In the genomic region with DNA sequence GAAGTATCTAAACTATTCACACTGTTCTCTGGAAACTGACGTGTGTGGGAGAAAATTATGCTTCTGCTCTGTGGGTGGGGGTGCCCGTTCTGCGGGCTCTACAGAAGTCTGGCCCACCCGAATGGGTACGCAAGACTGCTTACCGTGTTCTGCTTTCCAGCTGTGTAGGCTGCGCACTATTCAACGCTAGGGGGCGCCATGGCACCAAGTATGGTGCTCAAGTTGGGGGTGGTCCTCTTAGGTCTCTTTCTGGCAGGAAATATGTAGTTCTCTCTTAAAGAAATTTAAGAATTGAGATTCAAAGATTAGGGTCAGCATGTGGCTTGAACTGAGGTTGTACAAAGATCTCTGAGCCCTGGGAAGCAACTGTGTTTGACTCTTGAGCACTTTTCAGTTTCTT, we compare ENCODE assay signal across 9 mouse cellular contexts. TPM values are rescaled to one million over a fixed set of nuclear protein-coding genes. Genes with fewer than 3 reads are reported as not detected.
A peak's percentile ranks its signal among the peaks of the same experiment; 100 is the strongest.
DNase-seq lines count a peak whose midpoint lies in the region; ATAC-seq and TF ChIP-seq lines count a peak whose summit lies in the region.
"Had no signal": no experiment of that assay in that cellular context is flagged by ENCODE, and none has a peak within 500 bp of the region (broad histone marks: within the 10 kb centered on the region; RNA-seq: fewer than 3 reads in every experiment).

No protein-coding gene starts in this region.

- TF ChIP-seq EP300 in heart, postnatal 0 days (IDR thresholded peaks at IDR 0.05; ENCODE audit: low read depth): no peak

- in situ Hi-C loops in ES-E14 (cut with MboI; ENCODE audit: low sequenced_read_pairs in 2 of 2, unreplicated experiment in 2 of 2): no loop called here

- peak; percentile 85 for TF ChIP-seq CTCF in heart, postnatal 0 days (IDR thresholded peaks at IDR 0.05; ENCODE audit: low read depth)
- peak; percentile 93 for TF ChIP-seq CTCF in liver, adult 2 months (IDR thresholded peaks at IDR 0.05; ENCODE audit: low read depth, low read length)

- H3K9ac ChIP-seq in ES-E14 (ENCODE audit: insufficient read depth, low read depth, low read length, poor library complexity, severe bottlenecking): no peak overlapping the region
- H3K9ac ChIP-seq in heart, postnatal 0 days (replicated peaks; ENCODE audit: low read depth, low read length): no peak overlapping the region
- H3K9ac ChIP-seq in liver, adult 2 months (ENCODE audit: low read depth, low read length): no peak overlapping the region
- H3K9ac ChIP-seq: heart, embryonic 13.5 days had no signal

- WGBS in heart, postnatal 0 days: 6% methylated on average over 9 of the region's 9 CpGs
- 8% methylated on average over 9 of the region's 9 CpGs for WGBS in liver, adult 2 months

- peak; percentile 65 for DNase-seq in kidney, adult 9 months
- no peak for DNase-seq in kidney, adult 11 months
- peak; percentile 83 for DNase-seq in ES-E14 (ENCODE audit: low read depth, low spot score)
- DNase-seq in adrenal gland, postnatal 36 days: peak; percentile 72 to 78
- DNase-seq in heart, postnatal 0 days (ENCODE audit: low spot score): peak; percentile 61
- no peak for DNase-seq in liver, adult 2 months (ENCODE audit: extremely low read depth, low read depth, low spot score)
- peak; percentile 77 for DNase-seq in right cerebral cortex, postnatal 14 days
- DNase-seq in c-Kit-positive CD71-positive TER-119-positive erythroid progenitor cells, embryonic 14.5 days (ENCODE audit: low spot score): no peak

- no peaks in the 10 kb centered on the region for H3K36me3 ChIP-seq in ES-E14 (ENCODE audit: control insufficient read depth, insufficient read depth, low read length, poor library complexity, severe bottlenecking)
- no peaks in the 10 kb centered on the region for H3K36me3 ChIP-seq in heart, postnatal 0 days (replicated peaks; ENCODE audit: control insufficient read depth, insufficient read depth, low read length)
- H3K36me3 ChIP-seq in liver, adult 2 months (ENCODE audit: control insufficient read depth, insufficient read depth, low read length): no peaks in the 10 kb centered on the region
- H3K36me3 ChIP-seq: heart, embryonic 13.5 days had no signal

- no peak for ATAC-seq in heart, postnatal 0 days (ENCODE audit: insufficient read depth, low read depth)

- no peak overlapping the region for H3K27ac ChIP-seq in ES-E14 (ENCODE audit: insufficient read depth, low read depth, low read length, poor library complexity, severe bottlenecking)
- H3K27ac ChIP-seq in heart, postnatal 0 days (ENCODE audit: low read depth): no peak overlapping the region
- H3K27ac ChIP-seq in liver, adult 2 months (replicated peaks; ENCODE audit: insufficient read depth, low read depth, low read length): no peak overlapping the region
- H3K27ac ChIP-seq: heart, embryonic 13.5 days had no signal

- peaks cover 1 to 7% of the 10 kb centered on the region in 2 experiments; a peak in 3 of 4 replicates for H3K4me1 ChIP-seq in ES-E14 (ENCODE audit: control insufficient read depth in 2 of 2, insufficient read depth in 2 of 2, low read length in 2 of 2, poor library complexity in 1 of 2)
- H3K4me1 ChIP-seq in heart, postnatal 0 days (ENCODE audit: control insufficient read depth, insufficient read depth): peaks cover 12% of the 10 kb centered on the region
- peaks cover 6% of the 10 kb centered on the region; the same call in 1 of the 2 replicates for H3K4me1 ChIP-seq in liver, adult 2 months (ENCODE audit: control insufficient read depth, insufficient read depth, low read length)

- no peak overlapping the region for H3K4me2 ChIP-seq in heart, postnatal 0 days (ENCODE audit: low read depth, low read length)
- H3K4me2 ChIP-seq: heart, embryonic 13.5 days had no signal

- H3K79me2 ChIP-seq in liver, adult 2 months (ENCODE audit: control insufficient read depth, insufficient read depth, low read length): no peaks in the 10 kb centered on the region

- H3K9me3 ChIP-seq in ES-E14 (ENCODE audit: control insufficient read depth, insufficient read depth, low read depth, low read length): no peaks in the 10 kb centered on the region
- no peaks in the 10 kb centered on the region for H3K9me3 ChIP-seq in heart, postnatal 0 days (replicated peaks; ENCODE audit: control insufficient read depth, low read length)
- H3K9me3 ChIP-seq: heart, embryonic 13.5 days had no signal

- H3K27me3 ChIP-seq in heart, postnatal 0 days (ENCODE audit: control insufficient read depth, insufficient read depth, low read length): peaks cover 5% of the 10 kb centered on the region; the same call in 1 of the 2 replicates
- no peaks in the 10 kb centered on the region for H3K27me3 ChIP-seq in liver, adult 2 months (ENCODE audit: control insufficient read depth, insufficient read depth, low read length)

- H3K4me3 ChIP-seq in ES-E14 (ENCODE audit: insufficient read depth in 1 of 2, low read depth in 1 of 2, low read length in 2 of 2, poor library complexity in 1 of 2, severe bottlenecking in 1 of 2): no peak overlapping the region
- H3K4me3 ChIP-seq in heart, postnatal 0 days (ENCODE audit: low read depth, low read length): no peak overlapping the region
- H3K4me3 ChIP-seq in liver, adult 2 months (ENCODE audit: insufficient read depth, low read depth, low read length): no peak overlapping the region
- H3K4me3 ChIP-seq: heart, embryonic 13.5 days had no signal

- TF ChIP-seq POLR2A in liver, adult 2 months (IDR thresholded peaks at IDR 0.05; ENCODE audit: extremely low read depth, insufficient read depth, low read length): no peak

TF ChIP-seq in ES-E14, 5 proteins besides CTCF, POLR2A, EP300 and RAD21:
- peak; percentile 41; the same call in 1 of the 2 replicates for TF ChIP-seq ZC3H11A (IDR thresholded peaks at IDR 0.05; ENCODE audit: borderline replicate concordance, low read depth, low read length)
- no peak for TF ChIP-seq CHD2 (IDR thresholded peaks at IDR 0.05; ENCODE audit: low read depth, low read length)

RNA-seq across cellular contexts. Expression of gene Asap3, which starts 3.7 kb away (rescaled TPM):
- 4.7 and 8.1 TPM in 2 replicates for total RNA-seq in ES-E14 (2012; rRNA removed)
- 1 to 10 TPM; 1.7 to 2.1 TPM for total RNA-seq in adrenal gland, postnatal 36 days (2021)
- total RNA-seq in heart, postnatal 0 days (2014; rRNA removed; ENCODE audit: low replicate concordance): 2.9 and 3.2 TPM in 2 replicates
- polyA plus RNA-seq in heart, postnatal 0 days (2015; fragmentation: Nextera tagmentation; extraction: Ambion mirVana): 1.7 and 2.0 TPM in 2 replicates
- total RNA-seq in liver, adult 2 months (2014; rRNA removed): 3.3 and 5.6 TPM in 2 replicates
- 5.2 and 5.8 TPM in 2 replicates for polyA plus RNA-seq in liver, adult 2 months (2012; rRNA removed)

RNA-seq across cellular contexts. Expression of gene E2f2, which starts 30.3 kb away (rescaled TPM):
- total RNA-seq in ES-E14 (2012; rRNA removed): 7.5 and 9.8 TPM in 2 replicates
- 1 to 10 TPM; 2.1 to 2.3 TPM for total RNA-seq in adrenal gland, postnatal 36 days (2021)
- total RNA-seq in heart, postnatal 0 days (2014; rRNA removed; ENCODE audit: low replicate concordance): 6.4 and 6.9 TPM in 2 replicates
- 2.4 and 2.6 TPM in 2 replicates for polyA plus RNA-seq in heart, postnatal 0 days (2015; fragmentation: Nextera tagmentation; extraction: Ambion mirVana)
- 0.40 and 0.46 TPM in 2 replicates for total RNA-seq in liver, adult 2 months (2014; rRNA removed)
- polyA plus RNA-seq in liver, adult 2 months (2012; rRNA removed): 0.75 and 0.76 TPM in 2 replicates

RNA-seq across cellular contexts. Expression of gene Tcea3, which starts 45.0 kb away (rescaled TPM):
- 75.1 and 104 TPM in 2 replicates for total RNA-seq in ES-E14 (2012; rRNA removed)
- 1 to 10 TPM; 2.7 to 2.8 TPM for total RNA-seq in adrenal gland, postnatal 36 days (2021)
- 28.6 and 36.6 TPM in 2 replicates for total RNA-seq in heart, postnatal 0 days (2014; rRNA removed; ENCODE audit: low replicate concordance)
- polyA plus RNA-seq in heart, postnatal 0 days (2015; fragmentation: Nextera tagmentation; extraction: Ambion mirVana): 103 and 105 TPM in 2 replicates
- 34.8 and 39.3 TPM in 2 replicates for total RNA-seq in liver, adult 2 months (2014; rRNA removed)
- polyA plus RNA-seq in liver, adult 2 months (2012; rRNA removed): 20.1 and 28.9 TPM in 2 replicates

RNA-seq across cellular contexts. Expression of gene Id3, which starts 59.2 kb away (rescaled TPM):
- 78.8 and 126 TPM in 2 replicates for total RNA-seq in ES-E14 (2012; rRNA removed)
- 10 to 100 TPM; 60.0 to 74.0 TPM for total RNA-seq in adrenal gland, postnatal 36 days (2021)
- total RNA-seq in heart, postnatal 0 days (2014; rRNA removed; ENCODE audit: low replicate concordance): 238 and 259 TPM in 2 replicates
- 169 and 188 TPM in 2 replicates for polyA plus RNA-seq in heart, postnatal 0 days (2015; fragmentation: Nextera tagmentation; extraction: Ambion mirVana)
- total RNA-seq in liver, adult 2 months (2014; rRNA removed): 33.2 and 47.4 TPM in 2 replicates
- polyA plus RNA-seq in liver, adult 2 months (2012; rRNA removed): 181 and 274 TPM in 2 replicates

Comparison
In these comparisons a context has a peak if more than half of its experiments do, and no peak if none do; other contexts are left out.
1. DNase-seq: peak in kidney, adult 9 months (single experiment), ES-E14 (single experiment), adrenal gland, postnatal 36 days (2 of 2), heart, postnatal 0 days (single experiment) and right cerebral cortex, postnatal 14 days (single experiment); none in kidney, adult 11 months (single experiment), liver, adult 2 months (single experiment) and c-Kit-positive CD71-positive TER-119-positive erythroid progenitor cells, embryonic 14.5 days (single experiment).